Mouse (Mus musculus) CH12.LX (cell line): ENCODE measurements around the gene Vapb. TPM values are rescaled to one million over a fixed set of nuclear protein-coding genes. Genes with fewer than 3 reads are reported as not detected.
"Not testable (repeated sequence)": the region's sequence is repeated elsewhere in the genome, so short reads cannot be mapped to it uniquely, and the experiment has no call there.

ENCODE experiments used
- DNase-seq: peaks from one replicate; pipeline ENCODE4 v3.0.0-alpha.2; 2013; ENCODE audit errors: extremely low read depth
- H3K27ac ChIP-seq: 2 replicates; pipeline ENCODE4 v1.5.1; 2012; ENCODE audit warnings: low read depth, mild to moderate bottlenecking, control low read depth, moderate library complexity; ENCODE audit not compliant: insufficient read depth
- H3K27me3 ChIP-seq: replicated peaks from 2 replicates; pipeline ENCODE3; 2012; ENCODE audit warnings: inconsistent platforms
- H3K36me3 ChIP-seq, 2 experiments: replicated peaks in 1 of 2; 2 replicates each; pipeline versions ENCODE3 to v1.6.1; 2012; ENCODE audit warnings: inconsistent platforms in 1 of 2, low read length in 1 of 2, mild to moderate bottlenecking in 1 of 2, mixed read lengths in 1 of 2, moderate library complexity in 1 of 2; ENCODE audit not compliant: control insufficient read depth in 1 of 2, insufficient read depth in 1 of 2
- H3K4me1 ChIP-seq, 2 experiments: 2 replicates each; pipeline ENCODE4 v1.6.1; 2012; ENCODE audit warnings: inconsistent platforms in 1 of 2, moderate library complexity in 1 of 2; ENCODE audit not compliant: insufficient read depth in 2 of 2, control insufficient read depth in 1 of 2
- H3K4me2 ChIP-seq: 2 replicates; pipeline ENCODE4 v1.6.1; 2012; ENCODE audit warnings: low read depth, mild to moderate bottlenecking, control low read depth; ENCODE audit not compliant: poor library complexity, insufficient read depth, severe bottlenecking
- H3K4me3 ChIP-seq, 3 experiments: fragments of 150-350 bp in 1 of 3; sonication (generic) in 1 of 3; replicated peaks in 1 of 3; 2 replicates each; pipeline versions ENCODE3 to v1.5.1; 2011 to 2012; ENCODE audit warnings: low read depth in 2 of 3, low read length in 2 of 3, mild to moderate bottlenecking in 2 of 3, moderate library complexity in 2 of 3, control low read depth in 1 of 3, improper control_type of control experiment in 1 of 3, inconsistent platforms in 1 of 3, mixed read lengths in 1 of 3; ENCODE audit not compliant: poor library complexity in 1 of 3
- H3K79me2 ChIP-seq: replicated peaks from 2 replicates; pipeline ENCODE4 v1.6.1; 2012; ENCODE audit warnings: mild to moderate bottlenecking, moderate library complexity; ENCODE audit not compliant: control insufficient read depth, poor library complexity, insufficient read depth, severe bottlenecking; ENCODE audit errors: extremely low read depth
- H3K9ac ChIP-seq: 2 replicates; pipeline ENCODE4 v1.6.1; 2012; ENCODE audit warnings: low read depth, mild to moderate bottlenecking, control low read depth, moderate library complexity; ENCODE audit not compliant: insufficient read depth
- H3K9me3 ChIP-seq: replicated peaks from 2 replicates; pipeline ENCODE3; 2012; ENCODE audit warnings: low read length, inconsistent platforms, mixed read lengths
- BHLHE40 ChIP-seq: IDR thresholded peaks from 2 replicates; pipeline ENCODE4 v1.6.1; 2011; ENCODE audit warnings: mild to moderate bottlenecking, low read depth, low read length, improper control_type of control experiment
- ELF1 ChIP-seq: IDR thresholded peaks from 2 replicates; pipeline ENCODE4 v1.6.1; 2014; ENCODE audit warnings: low read depth, mild to moderate bottlenecking, inconsistent platforms, low read length, improper control_type of control experiment
- EP300 ChIP-seq: IDR thresholded peaks from 2 replicates; pipeline ENCODE4 v1.6.1; 2011; ENCODE audit warnings: low read length, improper control_type of control experiment
- ETS1 ChIP-seq: conservative IDR thresholded peaks from 2 replicates; pipeline ENCODE4 v1.6.1; 2012; ENCODE audit warnings: low read depth, mild to moderate bottlenecking, inconsistent platforms, low read length, improper control_type of control experiment, moderate library complexity
- GABPA ChIP-seq: IDR thresholded peaks from 2 replicates; pipeline ENCODE4 v1.6.1; 2012; ENCODE audit warnings: low read depth, low read length, improper control_type of control experiment, inconsistent platforms; ENCODE audit not compliant: insufficient replicate concordance
- HCFC1 ChIP-seq: IDR thresholded peaks from 2 replicates; pipeline ENCODE4 v1.6.1; 2012; ENCODE audit warnings: low read depth, mild to moderate bottlenecking, inconsistent platforms, low read length, improper control_type of control experiment
- IRF4 ChIP-seq: IDR thresholded peaks from 2 replicates; pipeline ENCODE4 v1.6.1; 2014; ENCODE audit warnings: low read depth, mild to moderate bottlenecking, inconsistent platforms, low read length, improper control_type of control experiment
- JUN ChIP-seq: IDR thresholded peaks from 2 replicates; pipeline ENCODE4 v1.6.1; 2011; ENCODE audit warnings: low read depth, mild to moderate bottlenecking, low read length, improper control_type of control experiment, moderate library complexity; ENCODE audit not compliant: insufficient read depth
- KAT2A ChIP-seq: IDR thresholded peaks from 2 replicates; pipeline ENCODE4 v1.6.1; 2012; ENCODE audit warnings: low read length, improper control_type of control experiment, inconsistent platforms; ENCODE audit not compliant: insufficient replicate concordance
- MAFK ChIP-seq: IDR thresholded peaks from 2 replicates; pipeline ENCODE4 v1.6.1; 2011; ENCODE audit warnings: low read length, improper control_type of control experiment; ENCODE audit not compliant: insufficient replicate concordance
- MAX ChIP-seq: IDR thresholded peaks from 2 replicates; pipeline ENCODE4 v1.6.1; 2011; ENCODE audit warnings: low read length, improper control_type of control experiment
- MAZ ChIP-seq: IDR thresholded peaks from 2 replicates; pipeline ENCODE4 v1.6.1; 2012; ENCODE audit warnings: low read depth, mild to moderate bottlenecking, inconsistent platforms, low read length, improper control_type of control experiment, moderate library complexity
- MEF2A ChIP-seq: IDR thresholded peaks from 2 replicates; pipeline ENCODE4 v1.6.1; 2014; ENCODE audit warnings: low read depth, mild to moderate bottlenecking, inconsistent platforms, low read length, improper control_type of control experiment, borderline replicate concordance
- RAD21 ChIP-seq: IDR thresholded peaks from 2 replicates; pipeline ENCODE4 v1.6.1; 2011; ENCODE audit warnings: low read depth, mild to moderate bottlenecking, low read length, improper control_type of control experiment, moderate library complexity
- TBP ChIP-seq: conservative IDR thresholded peaks from 2 replicates; pipeline ENCODE4 v1.6.1; 2011; ENCODE audit warnings: low read depth, low read length, improper control_type of control experiment
- ZC3H11A ChIP-seq: IDR thresholded peaks from 2 replicates; pipeline ENCODE4 v1.6.1; 2012; ENCODE audit warnings: low read depth, mild to moderate bottlenecking, inconsistent platforms, low read length, improper control_type of control experiment
- ZKSCAN1 ChIP-seq: IDR thresholded peaks from 2 replicates; pipeline ENCODE4 v1.6.1; 2012; ENCODE audit warnings: low read depth, inconsistent platforms, low read length, improper control_type of control experiment, borderline replicate concordance
- ZNF384 ChIP-seq: IDR thresholded peaks from 2 replicates; pipeline ENCODE4 v1.6.1; 2012; ENCODE audit warnings: low read depth, low read length, improper control_type of control experiment, inconsistent platforms
- dilution Hi-C: fragments of 300-500 bp; cut with MboI; formaldehyde crosslinking; loops from 2 replicates; pipeline ENCODE4 v1.14.3; 2020; ENCODE audit warnings: low sequenced_read_pairs; ENCODE audit not compliant: extremely low pct_unique_long_range_greater_than_20kb, extremely low pct_ligation_motif_present
- in situ Hi-C: fragments of 300-500 bp; cut with MboI; formaldehyde crosslinking; loops from 3 replicates; pipeline ENCODE4 v1.14.3; 2019; ENCODE audit warnings: low sequenced_read_pairs, low pct_ligation_motif_present, low pct_unique_long_range_greater_than_20kb, mixed read lengths
- polyA plus RNA-seq: library from polyadenylated mRNA; unstranded; fragments of >175 nt; gene quantifications from 2 replicates; pipeline ENCODE4 v1.2.1, GENCODE M21; 2012; ENCODE audit warnings: low read depth; ENCODE audit not compliant: insufficient read length
- total RNA-seq, 2 experiments: library from RNA; depleted of rRNA; stranded (reverse); fragments of 300-350 nt in 1 of 2; fragments of >200 nt in 1 of 2; gene quantifications; 2 replicates each; pipeline ENCODE4 v1.2.3; 2012 to 2014

Gene Vapb
- total and polyA plus RNA-seq, 3 experiments: 20.9 to 46.4 (median 44.7) TPM

DNA sequence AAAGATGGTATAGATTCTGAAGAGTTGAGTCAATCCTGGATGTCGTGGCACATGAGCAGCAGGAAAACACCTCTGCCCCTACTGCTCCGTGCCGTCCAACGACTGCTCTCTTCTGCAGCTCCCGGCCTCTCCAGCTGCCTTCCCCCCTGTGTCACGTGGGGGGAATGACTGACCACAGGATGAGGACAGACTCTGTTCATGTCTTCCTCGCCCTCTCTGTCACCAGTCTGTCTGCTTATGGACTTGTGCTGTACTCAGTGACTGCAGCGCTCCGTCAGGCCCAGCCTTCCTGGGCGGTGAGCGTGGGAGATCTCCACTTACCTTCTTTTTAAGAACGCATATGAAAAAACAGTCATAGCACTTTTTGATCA, 34.5 kb upstream of the Vapb start:
- TF ChIP-seq ELF1 (no peak), ETS1 (no peak), IRF4 (no peak), MAZ (no peak), ZC3H11A (no peak), MEF2A (no peak), JUN (no peak), KAT2A (no peak), MAX (no peak), ZKSCAN1 (no peak), MAFK (no peak), HCFC1 (no peak), TBP (no peak), RAD21 (no peak), BHLHE40 (no peak)
- dilution Hi-C loops: no loop called here
- H3K4me2 ChIP-seq: no peak overlapping the region
- no peak overlapping the region for H3K27ac ChIP-seq
- no peak overlapping the region for H3K4me3 ChIP-seq
- no peak for DNase-seq
- H3K9ac ChIP-seq: no peak overlapping the region
- no peaks in the 10 kb centered on the region for H3K79me2 ChIP-seq
- H3K4me1 ChIP-seq: no peaks in the 10 kb centered on the region
- in situ Hi-C loops: no loop called here
- no peaks in the 10 kb centered on the region for H3K9me3 ChIP-seq
- peaks cover 45 to 81% of the 10 kb centered on the region in 2 experiments for H3K36me3 ChIP-seq
- no peaks in the 10 kb centered on the region for H3K27me3 ChIP-seq

DNA sequence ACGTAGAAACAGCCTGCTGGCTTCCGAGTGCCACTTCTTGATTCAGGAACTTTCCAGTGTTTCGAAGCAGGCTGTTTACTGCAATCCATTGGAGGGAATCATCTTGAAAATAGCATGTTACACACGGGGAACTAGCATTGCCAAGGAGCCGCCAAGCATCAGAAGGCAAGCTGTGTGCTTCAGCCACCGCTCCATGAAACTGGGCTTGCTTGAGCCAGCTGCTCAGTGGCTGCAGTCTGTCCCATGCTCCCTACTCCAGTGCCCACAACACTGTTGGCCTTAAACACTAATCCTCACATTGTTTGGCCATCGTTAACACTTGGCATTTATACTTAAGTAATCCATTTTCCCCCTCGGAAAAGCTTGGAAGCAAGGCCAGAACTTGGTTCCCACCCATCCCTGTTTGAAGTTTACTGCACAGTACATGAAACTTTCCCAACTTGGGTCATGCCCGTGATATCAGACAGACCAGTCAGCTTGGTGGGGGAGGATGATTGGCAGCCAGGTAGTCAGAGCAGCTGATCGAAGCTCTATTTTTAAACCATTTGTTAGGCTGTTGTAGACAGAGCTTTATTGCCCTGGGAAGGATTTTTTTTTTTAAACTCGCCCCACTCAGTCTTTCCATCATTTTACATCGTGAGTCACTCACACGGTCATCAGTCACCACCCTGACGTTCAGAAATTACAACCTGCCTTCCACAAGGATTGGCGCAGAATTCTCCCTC, 31.3 kb upstream of the Vapb start:
- Histone ChIP-seq H3K9me3 (no peaks in the 10 kb centered on the region), H3K4me3 (no peak overlapping the region), H3K4me2 (no peak overlapping the region), H3K36me3 (peaks cover 21 to 65% of the 10 kb centered on the region in 2 experiments), H3K27me3 (no peaks in the 10 kb centered on the region), H3K27ac (no peak overlapping the region), H3K79me2 (no peaks in the 10 kb centered on the region), H3K4me1 (no peaks in the 10 kb centered on the region), H3K9ac (no peak overlapping the region)
- no peak for DNase-seq
- dilution Hi-C loops: no loop called here
- TF ChIP-seq MAX (no peak), GABPA (no peak), EP300 (no peak), ZNF384 (no peak), TBP (no peak), JUN (no peak)
- in situ Hi-C loops: no loop called here

DNA sequence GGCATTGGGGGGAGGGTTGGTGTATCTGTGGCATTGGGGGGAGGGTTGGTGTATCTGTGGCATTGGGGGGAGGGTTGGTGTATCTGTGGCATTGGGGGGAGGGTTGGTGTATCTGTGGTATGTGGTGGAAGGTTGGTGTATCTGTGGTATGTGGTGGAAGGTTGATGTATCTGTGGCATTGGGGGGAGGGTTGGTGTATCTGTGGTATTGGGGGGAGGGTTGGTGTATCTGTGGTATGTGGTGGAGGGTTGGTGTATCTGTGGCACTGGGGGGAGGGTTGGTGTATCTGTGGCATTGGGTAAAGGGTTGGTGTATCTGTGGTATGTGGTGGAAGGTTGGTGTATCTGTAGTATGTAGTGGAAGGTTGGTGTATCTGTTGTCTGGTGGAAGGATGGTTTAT, 29.7 kb upstream of the Vapb start:
- H3K4me2 ChIP-seq, H3K4me1 ChIP-seq, H3K27me3 ChIP-seq, H3K4me3 ChIP-seq, H3K27ac ChIP-seq, dilution Hi-C loops, H3K9ac ChIP-seq, H3K9me3 ChIP-seq, DNase-seq, H3K79me2 ChIP-seq, in situ Hi-C loops: not testable (repeated sequence)
- peaks cover 10 to 48% of the 10 kb centered on the region in 2 experiments for H3K36me3 ChIP-seq
